Mouse (Mus musculus) heart, embryonic 12.5 days (tissue): ENCODE data around the gene Diexf. TPM values are rescaled to one million over a fixed set of nuclear protein-coding genes. Genes with fewer than 3 reads are reported as not detected.

ENCODE experiments used
- ATAC-seq: fragments of 200-750 bp; cut with Nextera tagmentation; 2 replicates; pipeline ENCODE4 v1.8.0; 2017; ENCODE audit warnings: moderate TSS enrichment, moderate library complexity; ENCODE audit not compliant: insufficient number of reproducible peaks, low FRiP score
- H3K27ac ChIP-seq: fragments of 300-500 bp; sonication (generic); 2 replicates; pipeline ENCODE4 v1.5.1; 2016; ENCODE audit warnings: mild to moderate bottlenecking, moderate library complexity; ENCODE audit not compliant: poor library complexity, severe bottlenecking
- H3K27me3 ChIP-seq: fragments of 300-500 bp; sonication (generic); replicated peaks from 2 replicates; pipeline ENCODE4 v1.6.1; 2016; ENCODE audit warnings: mild to moderate bottlenecking, moderate library complexity
- H3K36me3 ChIP-seq: fragments of 300-500 bp; sonication (generic); 2 replicates; pipeline ENCODE4 v1.6.1; 2016; ENCODE audit warnings: mild to moderate bottlenecking, moderate library complexity
- H3K4me1 ChIP-seq: fragments of 300-500 bp; sonication (generic); replicated peaks from 2 replicates; pipeline ENCODE4 v1.6.1; 2016; ENCODE audit warnings: mild to moderate bottlenecking
- H3K4me2 ChIP-seq: fragments of 300-500 bp; sonication (generic); 2 replicates; pipeline ENCODE4 v1.6.1; 2016; ENCODE audit warnings: mild to moderate bottlenecking, moderate library complexity
- H3K4me3 ChIP-seq: fragments of 300-500 bp; sonication (generic); 2 replicates; pipeline ENCODE4 v1.5.1; 2016; ENCODE audit warnings: mild to moderate bottlenecking
- H3K9ac ChIP-seq: fragments of 300-500 bp; sonication (generic); 2 replicates; pipeline ENCODE4 v1.6.1; 2016; ENCODE audit warnings: mild to moderate bottlenecking, moderate library complexity
- H3K9me3 ChIP-seq: fragments of 300-500 bp; sonication (generic); replicated peaks from 2 replicates; pipeline ENCODE4 v1.6.1; 2016; ENCODE audit warnings: mild to moderate bottlenecking, moderate library complexity
- WGBS: fragments of 180-500 bp; shearing (Covaris S2); methylation state at CpG from one replicate; pipeline ENCODE4 v1.1.7; 2016; 5-methylcytosine and 5-hydroxymethylcytosine counted together
- polyA plus RNA-seq: library from polyadenylated mRNA; unstranded; fragments of >200 nt; fragmentation: Nextera tagmentation; extraction: Ambion mirVana; gene quantifications from 2 replicates; pipeline ENCODE4 v1.2.1, GENCODE M21; 2016

Gene Diexf
- 4.8 TPM in 2 replicates for polyA plus RNA-seq

- peak within 1 kb of the TSS; percentile 92 for H3K9ac ChIP-seq
- H3K4me3 ChIP-seq = peak within 1 kb of the TSS; percentile 99
- peak; percentile 93 for ATAC-seq
- no peaks in the 10 kb centered on the region for H3K27me3 ChIP-seq
- under 1% methylated on average over 61 of the region's 61 CpGs for WGBS
- H3K4me2 ChIP-seq = peak within 1 kb of the TSS; percentile 82
- H3K27ac ChIP-seq = peak within 1 kb of the TSS; percentile 23; the same call in 1 of the 2 replicates
- no peaks in the 10 kb centered on the region for H3K9me3 ChIP-seq
- peaks cover 22% of the 10 kb centered on the region for H3K36me3 ChIP-seq
- H3K4me1 ChIP-seq = peaks cover 7% of the 10 kb centered on the region
Measured at GRCm38 (mm10) chr1:193129786-193130455, at the start of gene Diexf. Gene Diexf, minus strand, starts transcription at chr1:193130272.

DNA sequence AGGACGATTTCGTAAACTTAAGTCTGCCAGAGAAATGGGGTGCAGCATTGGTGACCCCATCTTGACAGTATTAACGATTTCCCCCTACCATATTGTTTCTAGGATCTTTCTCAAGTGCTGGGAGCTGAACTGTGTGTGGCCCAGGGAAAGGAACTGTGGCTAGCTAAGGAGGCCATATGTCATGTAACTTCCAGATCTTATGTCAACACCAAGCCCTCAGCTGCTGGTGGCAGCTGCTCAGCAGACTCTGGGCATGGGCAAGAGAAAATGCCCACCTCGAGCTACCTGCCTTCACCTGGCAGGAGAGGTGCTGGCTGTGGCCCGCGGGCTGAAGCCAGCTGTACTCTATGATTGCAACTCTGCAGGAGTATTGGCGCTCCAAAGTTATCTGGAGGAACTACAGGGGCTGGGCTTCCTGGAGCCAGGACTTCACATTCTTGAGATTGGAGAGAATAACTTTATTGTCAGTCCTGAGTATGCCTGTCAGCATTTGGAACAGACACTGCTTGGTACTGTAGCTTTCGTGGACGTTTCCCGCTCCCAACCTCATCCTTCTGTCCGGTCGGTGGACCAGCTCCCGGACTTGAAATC, 44.2 kb upstream of the Diexf start:
- ATAC-seq = no peak
- H3K9me3 ChIP-seq = no peaks in the 10 kb centered on the region
- peak overlapping the region; percentile 85 for H3K9ac ChIP-seq
- peak overlapping the region; percentile 82 for H3K27ac ChIP-seq
- WGBS = 57% methylated on average over 13 of the region's 13 CpGs
- H3K27me3 ChIP-seq = no peaks in the 10 kb centered on the region
- no peaks in the 10 kb centered on the region for H3K36me3 ChIP-seq
- H3K4me3 ChIP-seq = peak overlapping the region; percentile 83
- H3K4me2 ChIP-seq = peak overlapping the region; percentile 81
- peaks cover 36% of the 10 kb centered on the region for H3K4me1 ChIP-seq

DNA sequence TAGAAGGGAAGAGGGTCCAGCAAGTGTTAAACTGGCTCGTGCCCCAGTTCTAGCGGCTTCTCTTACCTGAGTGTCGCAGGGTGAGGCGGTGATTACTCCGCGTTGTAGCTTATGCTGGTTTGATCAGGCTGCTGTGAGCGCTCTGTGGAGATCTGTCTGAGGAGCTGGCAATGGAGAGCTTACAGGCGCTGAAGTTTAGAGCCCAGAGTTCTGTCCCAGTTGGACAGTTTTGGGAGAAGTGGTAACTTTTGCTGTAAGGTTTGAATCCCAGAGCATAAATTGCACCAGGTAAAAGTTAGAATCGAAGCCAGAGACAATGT, 43.7 kb upstream of the Diexf start:
- Histone ChIP-seq H3K4me3 (peak overlapping the region; percentile 83), H3K36me3 (no peaks in the 10 kb centered on the region), H3K9me3 (no peaks in the 10 kb centered on the region), H3K4me1 (peaks cover 36% of the 10 kb centered on the region), H3K27ac (peak overlapping the region; percentile 82), H3K9ac (peak overlapping the region; percentile 85), H3K27me3 (no peaks in the 10 kb centered on the region), H3K4me2 (peak overlapping the region; percentile 81)
- WGBS = 19% methylated on average over 9 of the region's 9 CpGs
- no peak for ATAC-seq

- Histone ChIP-seq H3K9ac (peak overlapping the region; percentile 85), H3K4me1 (peaks cover 36% of the 10 kb centered on the region), H3K4me3 (peak overlapping the region; percentile 83), H3K36me3 (no peaks in the 10 kb centered on the region), H3K27me3 (no peaks in the 10 kb centered on the region), H3K27ac (peak overlapping the region; percentile 82), H3K9me3 (no peaks in the 10 kb centered on the region), H3K4me2 (peak overlapping the region; percentile 81)
- 1% methylated on average over 48 of the region's 48 CpGs for WGBS
- ATAC-seq = peak; percentile 99
Measured at GRCm38 (mm10) chr1:193172991-193173809, 43.1 kb upstream of the Diexf start.

DNA sequence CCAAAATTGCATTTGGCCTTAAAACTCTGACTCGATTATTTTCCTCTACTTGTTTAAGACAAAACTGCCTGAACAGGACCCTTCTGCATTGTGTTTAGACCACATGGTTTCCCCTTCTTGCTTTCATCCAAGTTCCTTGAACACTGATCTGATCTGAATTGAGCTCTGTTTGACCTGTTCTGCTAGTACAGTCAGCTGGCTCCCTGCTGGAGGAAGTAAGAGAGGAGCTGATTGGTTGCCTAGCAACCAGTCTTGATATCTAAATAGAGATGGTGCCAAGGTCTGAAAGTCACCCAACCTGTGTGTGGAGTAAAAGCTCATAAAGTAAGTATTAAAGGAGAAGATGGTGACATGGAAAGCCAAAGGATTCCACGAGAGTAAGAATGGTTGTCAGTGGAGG, 39.8 kb upstream of the Diexf start:
- Histone ChIP-seq H3K9me3 (no peaks in the 10 kb centered on the region), H3K4me2 (no peak overlapping the region), H3K27me3 (no peaks in the 10 kb centered on the region), H3K27ac (no peak overlapping the region), H3K36me3 (no peaks in the 10 kb centered on the region), H3K4me1 (peaks cover 24% of the 10 kb centered on the region), H3K4me3 (no peak overlapping the region), H3K9ac (no peak overlapping the region)
- 84% methylated on average over 2 of the region's 2 CpGs for WGBS
- no peak for ATAC-seq

GRCm38 (mm10) chr1:193169228-193169627, 39.2 kb upstream of the Diexf start:
- Histone ChIP-seq H3K27me3 (no peaks in the 10 kb centered on the region), H3K9ac (no peak overlapping the region), H3K27ac (no peak overlapping the region), H3K36me3 (no peaks in the 10 kb centered on the region), H3K4me1 (peaks cover 18% of the 10 kb centered on the region), H3K4me2 (no peak overlapping the region), H3K9me3 (no peaks in the 10 kb centered on the region), H3K4me3 (no peak overlapping the region)
- ATAC-seq = no peak
- WGBS = 74% methylated on average over 7 of the region's 7 CpGs

DNA sequence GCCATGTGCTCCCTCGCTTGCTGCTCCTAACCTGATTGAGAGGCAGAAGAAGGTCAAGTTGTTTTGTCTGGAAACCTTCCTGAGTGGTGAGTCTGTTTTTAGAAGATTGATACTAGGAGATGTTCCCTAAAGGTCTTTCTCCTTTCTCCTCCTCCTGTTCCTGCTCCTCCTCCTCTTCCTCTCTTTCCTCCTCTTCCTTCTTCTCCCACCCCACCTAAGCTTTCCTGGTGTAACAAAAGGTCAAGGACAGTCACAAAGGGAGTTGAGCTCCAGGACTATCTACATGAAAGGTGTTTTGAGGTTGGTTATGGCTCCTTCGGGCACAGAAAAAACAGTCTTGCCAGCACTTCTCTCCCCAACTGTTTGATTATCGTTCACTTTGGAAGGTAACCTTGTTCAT, 37.7 kb upstream of the Diexf start, which contains the start of gene A130010J15Rik:
Gene A130010J15Rik (plus strand): TSS at position 301 of the 400 bp plus-strand sequence.
- ATAC-seq = no peak
- Histone ChIP-seq H3K4me3 (no peak within 1 kb of the TSS), H3K4me2 (no peak within 1 kb of the TSS), H3K27me3 (no peaks in the 10 kb centered on the region), H3K9ac (no peak within 1 kb of the TSS), H3K9me3 (no peaks in the 10 kb centered on the region), H3K36me3 (no peaks in the 10 kb centered on the region), H3K27ac (no peak within 1 kb of the TSS), H3K4me1 (peaks cover 12% of the 10 kb centered on the region)
- 87% methylated on average over 3 of the region's 3 CpGs for WGBS

DNA sequence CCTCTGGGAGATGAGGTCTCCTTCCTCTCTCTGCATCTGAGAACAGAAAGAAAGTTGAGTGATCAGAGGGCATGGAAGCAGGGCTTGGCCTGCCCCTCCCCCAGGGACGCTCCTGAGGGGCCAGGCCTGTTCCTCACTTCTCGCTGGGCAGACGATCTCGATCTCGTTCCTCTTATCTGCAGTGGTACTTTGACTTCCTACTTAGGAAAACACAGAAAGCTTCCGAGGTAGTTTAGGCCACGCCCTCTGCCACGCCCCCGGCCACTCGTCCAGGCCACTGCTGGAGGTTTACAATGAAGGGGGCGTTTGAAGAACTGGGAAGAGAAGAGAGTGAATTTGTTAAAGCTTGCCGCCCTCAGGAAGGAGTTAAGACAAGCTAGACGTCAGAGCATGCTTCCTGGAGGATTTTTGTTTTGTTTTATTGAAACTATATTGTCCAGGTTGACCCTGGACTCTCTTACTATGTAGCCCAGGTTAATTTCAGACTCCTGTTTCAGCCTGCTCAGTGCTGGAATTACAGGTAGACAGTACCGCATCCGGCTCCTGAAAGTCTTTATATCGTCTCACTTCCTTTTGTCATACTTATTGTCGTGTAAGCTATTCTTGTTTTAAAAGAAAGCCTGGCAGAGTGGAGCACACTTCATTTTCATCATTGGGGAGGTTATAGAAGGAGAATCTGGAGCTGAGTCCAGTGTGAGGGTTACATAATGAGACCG, 30.4 kb upstream of the Diexf start:
- H3K4me1 ChIP-seq = peaks cover 21% of the 10 kb centered on the region
- H3K4me3 ChIP-seq = peak overlapping the region; percentile 31
- peak; percentile 71 for ATAC-seq
- H3K4me2 ChIP-seq = peak overlapping the region; percentile 57
- no peak overlapping the region for H3K27ac ChIP-seq
- peaks cover 2% of the 10 kb centered on the region for H3K27me3 ChIP-seq
- H3K36me3 ChIP-seq = no peaks in the 10 kb centered on the region
- 14% methylated on average over 18 of the region's 18 CpGs for WGBS
- H3K9ac ChIP-seq = no peak overlapping the region
- no peaks in the 10 kb centered on the region for H3K9me3 ChIP-seq

DNA sequence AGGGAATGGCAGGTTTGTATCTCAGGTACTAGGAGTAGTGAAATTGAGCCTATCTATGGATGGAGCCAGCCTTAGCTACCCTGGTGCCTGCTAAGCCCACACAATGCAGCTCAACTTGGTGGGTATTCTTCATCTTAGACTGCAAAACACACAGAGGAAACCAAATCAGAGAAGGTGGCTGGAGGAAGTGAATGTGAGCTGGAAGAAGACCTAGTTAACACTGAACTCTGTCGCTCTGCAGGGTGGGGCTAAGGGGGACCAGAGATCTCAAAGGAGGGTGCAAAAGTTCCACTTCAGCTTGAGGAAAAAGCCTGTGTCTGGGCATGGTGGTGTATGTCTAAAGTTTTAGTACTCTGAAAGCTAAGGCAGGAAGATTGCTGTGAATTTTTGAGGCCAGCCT, 29.5 kb upstream of the Diexf start:
- H3K27me3 ChIP-seq = peaks cover 8% of the 10 kb centered on the region
- no peak overlapping the region for H3K9ac ChIP-seq
- 41% methylated on average over 1 of the region's 1 CpGs for WGBS
- no peak overlapping the region for H3K4me2 ChIP-seq
- H3K9me3 ChIP-seq = no peaks in the 10 kb centered on the region
- H3K4me1 ChIP-seq = peaks cover 21% of the 10 kb centered on the region
- no peaks in the 10 kb centered on the region for H3K36me3 ChIP-seq
- ATAC-seq = no peak
- H3K4me3 ChIP-seq = no peak overlapping the region
- H3K27ac ChIP-seq = no peak overlapping the region

DNA sequence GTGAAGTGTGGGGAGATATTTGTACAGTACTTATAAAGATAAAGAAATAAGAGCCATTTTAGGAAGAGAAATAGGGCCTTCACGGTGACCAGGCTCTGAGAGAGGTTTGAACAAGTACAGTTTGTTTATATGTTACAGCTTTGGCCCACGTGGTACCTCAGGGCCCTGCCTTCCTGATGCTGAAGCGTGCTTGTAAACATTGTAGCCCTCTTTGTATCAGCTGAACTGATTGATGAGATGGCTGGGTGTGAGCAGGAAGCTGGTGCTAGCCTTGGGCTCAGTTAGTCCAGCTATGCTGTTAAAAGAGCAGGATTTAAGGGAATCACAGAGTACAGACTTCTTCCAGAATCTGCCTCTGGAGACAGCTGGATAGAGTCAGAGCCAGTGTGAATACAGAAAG, 29.1 kb upstream of the Diexf start:
- H3K9me3 ChIP-seq = no peaks in the 10 kb centered on the region
- 30% methylated on average over 3 of the region's 3 CpGs for WGBS
- H3K4me2 ChIP-seq = no peak overlapping the region
- no peak overlapping the region for H3K27ac ChIP-seq
- no peak for ATAC-seq
- H3K36me3 ChIP-seq = no peaks in the 10 kb centered on the region
- no peak overlapping the region for H3K9ac ChIP-seq
- H3K4me3 ChIP-seq = no peak overlapping the region
- H3K4me1 ChIP-seq = peaks cover 21% of the 10 kb centered on the region
- peaks cover 13% of the 10 kb centered on the region for H3K27me3 ChIP-seq

DNA sequence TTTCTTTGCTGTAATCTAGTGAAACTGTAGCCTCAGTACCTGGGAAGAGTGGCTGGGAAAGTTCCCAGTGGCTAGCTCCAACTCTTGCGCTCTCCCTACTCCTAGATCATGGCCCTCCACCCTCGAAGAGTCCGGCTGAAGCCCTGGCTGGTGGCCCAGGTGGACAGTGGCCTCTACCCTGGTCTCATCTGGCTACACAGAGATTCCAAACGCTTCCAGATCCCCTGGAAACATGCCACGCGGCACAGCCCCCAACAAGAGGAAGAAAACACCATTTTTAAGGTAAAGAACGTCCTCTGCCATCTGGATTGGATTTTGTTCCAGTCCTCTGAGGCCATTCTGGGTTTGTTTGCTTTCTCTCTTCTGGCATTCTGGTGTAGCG, 27.0 kb upstream of the Diexf start:
- H3K9me3 ChIP-seq = no peaks in the 10 kb centered on the region
- H3K4me1 ChIP-seq = peaks cover 38% of the 10 kb centered on the region
- WGBS = 73% methylated on average over 8 of the region's 8 CpGs
- H3K27ac ChIP-seq = no peak overlapping the region
- H3K36me3 ChIP-seq = no peaks in the 10 kb centered on the region
- no peak overlapping the region for H3K4me3 ChIP-seq
- H3K4me2 ChIP-seq = no peak overlapping the region
- no peak for ATAC-seq
- H3K9ac ChIP-seq = no peak overlapping the region
- H3K27me3 ChIP-seq = peaks cover 26% of the 10 kb centered on the region
